Mouse (Mus musculus): ENCODE results near the gene Slc8a2. TPM values are rescaled to one million over a fixed set of nuclear protein-coding genes. Genes with fewer than 3 reads are reported as not detected.

Slc8a2 gene
- polyA plus RNA-seq, 1 experiment = 0.02 TPM

DNA sequence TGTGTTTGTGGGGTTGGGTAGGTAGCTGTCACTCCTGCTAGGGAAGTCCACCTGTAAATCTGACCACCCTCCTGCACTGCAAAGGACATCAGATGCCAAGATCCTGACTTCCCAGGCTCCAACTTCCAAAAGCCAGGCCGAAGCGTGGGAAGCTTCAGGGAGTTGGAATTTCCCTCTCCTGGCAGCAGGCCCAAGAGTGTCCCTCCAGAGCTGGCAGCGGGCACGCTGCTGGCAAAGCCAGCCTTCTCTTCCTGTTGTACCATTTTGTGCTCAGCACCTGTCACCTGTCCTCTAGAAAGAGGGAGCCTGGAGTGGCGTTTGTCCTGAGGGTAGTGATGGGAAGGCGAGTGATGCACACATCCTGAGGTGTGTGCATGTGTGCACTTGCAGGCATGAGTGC lies 1.3 kb upstream of the Slc8a2 start:
- H3ac ChIP-seq (ENCODE audit: control insufficient read depth, insufficient read length, low read depth) = no peak overlapping the region
- no peaks in the 10 kb centered on the region for H3K79me3 ChIP-seq (ENCODE audit: low read depth)
- H3K79me2 ChIP-seq (ENCODE audit: control insufficient read depth, insufficient read depth) = no peaks in the 10 kb centered on the region
- TF ChIP-seq FOSL1 (IDR thresholded peaks at IDR 0.05; ENCODE audit: insufficient read depth, low read length, poor library complexity, severe bottlenecking) = no peak
- no peak for TF ChIP-seq MAX (IDR thresholded peaks at IDR 0.05)
- TF ChIP-seq CTCF (IDR thresholded peaks at IDR 0.05; ENCODE audit: control insufficient read depth, insufficient read depth, insufficient read length) = no peak
- no peak for TF ChIP-seq MYOG (IDR thresholded peaks at IDR 0.05; ENCODE audit: control insufficient read depth, extremely low read depth, insufficient read length)
- no peak for TF ChIP-seq CEBPB (IDR thresholded peaks at IDR 0.05; ENCODE audit: low read depth)
- TF ChIP-seq USF1 (IDR thresholded peaks at IDR 0.05; ENCODE audit: low read depth) = no peak
- TF ChIP-seq MYOD1 (IDR thresholded peaks at IDR 0.05; ENCODE audit: control insufficient read depth, insufficient read length, low read depth) = no peak
- no peak overlapping the region for H3K4me3 ChIP-seq (ENCODE audit: insufficient read depth, poor library complexity, severe bottlenecking)
- peaks cover 26% of the 10 kb centered on the region for H3K27me3 ChIP-seq (ENCODE audit: control insufficient read depth, insufficient read depth, insufficient read length)
- H3K36me3 ChIP-seq (ENCODE audit: control insufficient read depth, insufficient read depth) = no peaks in the 10 kb centered on the region

DNA sequence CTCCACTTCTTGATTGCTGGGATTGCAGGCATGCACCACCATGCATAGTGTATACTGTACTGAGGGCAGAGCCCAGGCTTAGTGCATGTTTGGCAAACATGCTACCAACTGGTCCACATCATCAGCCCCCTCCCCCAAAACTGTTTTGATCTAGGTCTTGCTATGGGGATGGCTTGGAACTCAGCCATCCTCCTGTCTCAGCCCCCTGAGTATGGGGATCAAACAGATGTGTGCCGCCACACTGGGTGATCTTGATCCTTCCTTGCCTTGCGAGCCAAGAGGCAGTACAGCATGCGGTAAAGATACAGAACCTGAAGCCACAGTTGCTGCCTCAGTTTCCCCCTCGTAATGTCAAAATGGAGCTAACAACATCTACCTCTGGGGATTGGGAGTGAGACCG lies 727 bp upstream of the Slc8a2 start:
- no peaks in the 10 kb centered on the region for H3K79me2 ChIP-seq (ENCODE audit: control insufficient read depth, insufficient read depth)
- no peak overlapping the region for H3K4me3 ChIP-seq (ENCODE audit: insufficient read depth, poor library complexity, severe bottlenecking)
- no peaks in the 10 kb centered on the region for H3K79me3 ChIP-seq (ENCODE audit: low read depth)
- TF ChIP-seq CEBPB (IDR thresholded peaks at IDR 0.05; ENCODE audit: low read depth) = no peak
- no peak for TF ChIP-seq MYOD1 (IDR thresholded peaks at IDR 0.05; ENCODE audit: control insufficient read depth, insufficient read length, low read depth)
- TF ChIP-seq MAX (IDR thresholded peaks at IDR 0.05) = no peak
- no peak for TF ChIP-seq FOSL1 (IDR thresholded peaks at IDR 0.05; ENCODE audit: insufficient read depth, low read length, poor library complexity, severe bottlenecking)
- no peak for TF ChIP-seq MYOG (IDR thresholded peaks at IDR 0.05; ENCODE audit: control insufficient read depth, extremely low read depth, insufficient read length)
- TF ChIP-seq USF1 (IDR thresholded peaks at IDR 0.05; ENCODE audit: low read depth) = no peak
- H3ac ChIP-seq (ENCODE audit: control insufficient read depth, insufficient read length, low read depth) = no peak overlapping the region
- no peaks in the 10 kb centered on the region for H3K36me3 ChIP-seq (ENCODE audit: control insufficient read depth, insufficient read depth)
- peaks cover 31% of the 10 kb centered on the region for H3K27me3 ChIP-seq (ENCODE audit: control insufficient read depth, insufficient read depth, insufficient read length)

DNA sequence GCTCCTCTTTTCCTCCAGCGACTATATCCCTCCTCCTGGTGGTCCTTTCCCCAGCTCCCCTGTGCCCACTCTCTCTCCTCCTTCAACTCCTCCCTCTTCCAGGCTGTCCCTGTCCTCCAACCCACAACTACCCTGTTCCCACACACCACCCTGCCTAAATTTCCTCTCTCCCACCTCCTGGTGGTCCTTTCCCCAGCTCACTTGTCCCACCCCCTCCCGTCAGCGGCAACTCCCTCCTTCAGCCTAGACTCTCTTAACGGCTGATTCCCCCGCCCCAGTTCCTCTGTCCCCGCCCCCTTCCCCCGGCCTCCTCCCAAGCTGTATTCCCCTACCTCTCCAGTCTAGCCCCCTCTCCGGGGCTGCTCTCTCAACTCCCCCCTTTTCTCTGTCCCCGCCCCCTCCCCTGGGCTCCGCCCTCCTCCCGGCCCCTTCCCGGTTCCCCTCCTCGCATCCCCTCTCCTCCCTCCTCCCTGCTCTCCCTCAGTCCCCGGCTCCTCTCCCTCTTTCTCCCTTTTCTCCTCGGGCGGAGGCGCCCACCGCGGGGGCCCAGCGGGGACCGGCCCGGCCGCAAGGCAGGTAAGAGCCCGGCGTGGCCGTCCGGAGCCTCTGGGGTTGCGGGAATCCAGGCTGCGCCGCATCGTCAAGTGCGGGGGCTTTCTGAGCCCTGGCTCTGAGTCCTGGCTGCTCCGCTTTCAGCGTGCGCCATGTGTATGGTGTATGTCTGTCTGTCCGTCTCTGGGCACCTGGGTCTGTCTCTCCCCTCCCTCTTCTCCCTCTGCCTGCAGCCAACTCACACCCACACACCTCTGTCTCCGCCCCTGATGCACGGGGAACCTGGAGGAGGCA lies 443 bp downstream of the Slc8a2 start:
- H3K79me2 ChIP-seq (ENCODE audit: control insufficient read depth, insufficient read depth) = no peaks in the 10 kb centered on the region
- TF ChIP-seq MYOD1 (IDR thresholded peaks at IDR 0.05; ENCODE audit: control insufficient read depth, insufficient read length, low read depth) = no peak
- TF ChIP-seq CTCF (IDR thresholded peaks at IDR 0.05; ENCODE audit: control insufficient read depth, insufficient read depth, insufficient read length) = no peak
- TF ChIP-seq MAX (IDR thresholded peaks at IDR 0.05) = no peak
- TF ChIP-seq CEBPB (IDR thresholded peaks at IDR 0.05; ENCODE audit: low read depth) = no peak
- TF ChIP-seq MYOG (IDR thresholded peaks at IDR 0.05; ENCODE audit: control insufficient read depth, extremely low read depth, insufficient read length) = no peak
- no peak for TF ChIP-seq USF1 (IDR thresholded peaks at IDR 0.05; ENCODE audit: low read depth)
- no peak for TF ChIP-seq FOSL1 (IDR thresholded peaks at IDR 0.05; ENCODE audit: insufficient read depth, low read length, poor library complexity, severe bottlenecking)
- no peak overlapping the region for H3ac ChIP-seq (ENCODE audit: control insufficient read depth, insufficient read length, low read depth)
- no peaks in the 10 kb centered on the region for H3K36me3 ChIP-seq (ENCODE audit: control insufficient read depth, insufficient read depth)
- H3K27me3 ChIP-seq (ENCODE audit: control insufficient read depth, insufficient read depth, insufficient read length) = peaks cover 42% of the 10 kb centered on the region
- H3K4me3 ChIP-seq (ENCODE audit: insufficient read depth, poor library complexity, severe bottlenecking) = no peak overlapping the region
- H3K79me3 ChIP-seq (ENCODE audit: low read depth) = no peaks in the 10 kb centered on the region

DNA sequence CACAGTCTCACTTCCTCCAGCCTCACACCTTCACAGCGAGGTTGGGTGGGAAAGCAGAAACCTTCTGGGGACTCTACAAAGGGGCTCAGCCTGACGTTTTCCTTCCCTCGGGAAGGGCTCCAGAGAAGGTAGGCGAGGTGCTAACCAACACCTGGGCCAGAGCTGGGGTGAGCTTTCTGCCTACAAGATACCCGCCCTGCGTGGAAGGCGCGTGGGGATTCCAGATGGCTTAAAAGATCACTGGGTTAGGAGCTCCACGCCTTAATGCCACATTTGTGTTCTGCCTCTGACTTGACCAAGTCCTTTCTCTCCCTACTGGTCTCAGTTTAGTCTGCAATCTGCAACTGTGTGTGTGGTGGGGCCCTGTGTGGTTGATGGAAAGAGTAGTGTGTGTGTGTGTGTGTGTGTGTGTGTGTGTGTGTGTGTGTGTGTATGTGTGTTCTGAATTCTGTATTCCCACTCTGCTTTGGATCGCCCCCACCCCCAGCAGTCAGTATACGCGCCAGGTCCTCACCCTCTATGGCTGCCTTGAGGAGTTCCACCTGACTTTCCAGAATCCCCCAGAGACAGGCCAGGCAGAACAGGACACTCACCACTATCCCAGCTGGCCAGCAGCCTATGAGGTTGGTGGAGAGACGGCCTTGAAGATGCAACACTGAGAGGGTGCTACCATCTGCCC lies 1.5 kb downstream of the Slc8a2 start:
- Histone ChIP-seq H3K27me3 (ENCODE audit: control insufficient read depth, insufficient read depth, insufficient read length) (peaks cover 48% of the 10 kb centered on the region), H3K79me3 (ENCODE audit: low read depth) (no peaks in the 10 kb centered on the region), H3K36me3 (ENCODE audit: control insufficient read depth, insufficient read depth) (no peaks in the 10 kb centered on the region), H3K4me3 (ENCODE audit: insufficient read depth, poor library complexity, severe bottlenecking) (no peak overlapping the region), H3K79me2 (ENCODE audit: control insufficient read depth, insufficient read depth) (no peaks in the 10 kb centered on the region), H3ac (ENCODE audit: control insufficient read depth, insufficient read length, low read depth) (no peak overlapping the region)
- TF ChIP-seq CEBPB (IDR thresholded peaks at IDR 0.05; ENCODE audit: low read depth) (no peak), CTCF (IDR thresholded peaks at IDR 0.05; ENCODE audit: control insufficient read depth, insufficient read depth, insufficient read length) (no peak), MAX (IDR thresholded peaks at IDR 0.05) (no peak), MYOD1 (IDR thresholded peaks at IDR 0.05; ENCODE audit: control insufficient read depth, insufficient read length, low read depth) (no peak), FOSL1 (IDR thresholded peaks at IDR 0.05; ENCODE audit: insufficient read depth, low read length, poor library complexity, severe bottlenecking) (no peak), MYOG (IDR thresholded peaks at IDR 0.05; ENCODE audit: control insufficient read depth, extremely low read depth, insufficient read length) (no peak), USF1 (IDR thresholded peaks at IDR 0.05; ENCODE audit: low read depth) (no peak)

DNA sequence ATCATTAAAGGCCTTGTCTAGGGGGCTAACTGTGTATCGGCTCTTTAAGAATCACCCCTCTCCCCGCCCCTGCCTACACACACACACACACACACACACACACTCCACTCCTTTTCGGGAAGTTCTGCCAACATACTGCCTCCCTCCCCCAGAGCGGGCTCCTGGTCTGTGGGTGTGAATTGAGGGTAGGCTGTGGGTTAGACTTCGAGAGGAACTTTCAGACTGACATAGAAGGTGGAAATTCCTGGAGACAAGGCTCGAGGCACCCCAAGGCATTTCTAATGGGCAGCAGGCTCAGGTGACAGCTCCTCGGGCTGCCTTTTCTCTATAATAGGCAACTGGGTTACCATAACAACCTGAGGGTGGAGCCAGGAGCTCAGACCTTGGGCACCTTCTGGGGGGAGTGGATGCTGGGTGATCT lies 2.5 kb downstream of the Slc8a2 start:
- TF ChIP-seq MYOG (IDR thresholded peaks at IDR 0.05; ENCODE audit: control insufficient read depth, extremely low read depth, insufficient read length) = no peak
- no peaks in the 10 kb centered on the region for H3K79me3 ChIP-seq (ENCODE audit: low read depth)
- no peak overlapping the region for H3ac ChIP-seq (ENCODE audit: control insufficient read depth, insufficient read length, low read depth)
- H3K4me3 ChIP-seq (ENCODE audit: insufficient read depth, poor library complexity, severe bottlenecking) = no peak overlapping the region
- H3K36me3 ChIP-seq (ENCODE audit: control insufficient read depth, insufficient read depth) = no peaks in the 10 kb centered on the region
- H3K27me3 ChIP-seq (ENCODE audit: control insufficient read depth, insufficient read depth, insufficient read length) = peaks cover 48% of the 10 kb centered on the region
- no peaks in the 10 kb centered on the region for H3K79me2 ChIP-seq (ENCODE audit: control insufficient read depth, insufficient read depth)

Measured in C2C12 (cell line).